ENCODE assay signal across 23 mouse cellular contexts in genomic region chr19:41109991-41110390, GRCm38 (mm10). TPM values are rescaled to one million over a fixed set of nuclear protein-coding genes. Genes with fewer than 3 reads are reported as not detected.
DNase-seq lines count a peak whose midpoint lies in the region; ATAC-seq and TF ChIP-seq lines count a peak whose summit lies in the region.
"Had no signal": no experiment of that assay in that cellular context is flagged by ENCODE, and none has a peak within 500 bp of the region (broad histone marks: within the 10 kb centered on the region; RNA-seq: fewer than 3 reads in every experiment).

No protein-coding gene starts in this region.

- no peak for TF ChIP-seq CTCF in cerebellum, adult 2 months (IDR thresholded peaks at IDR 0.05; ENCODE audit: borderline replicate concordance, insufficient read depth, low read depth, low read length)

- ATAC-seq in forebrain, embryonic 16.5 days: no peak
- ATAC-seq: CD4-positive, CD25-positive, alpha-beta regulatory T cell, adult 4 months had no signal

- no peaks in the 10 kb centered on the region for H3K9me3 ChIP-seq in forebrain, embryonic 10.5 days
- H3K9me3 ChIP-seq in forebrain, embryonic 16.5 days (ENCODE audit: control insufficient read depth, low read length): no peaks in the 10 kb centered on the region
- H3K9me3 ChIP-seq: embryonic facial prominence, embryonic 10.5 days; embryonic facial prominence, embryonic 12.5 days; forebrain, embryonic 13.5 days; G1E had no signal

- H3K4me1 ChIP-seq in cerebellum, adult 2 months (ENCODE audit: control insufficient read depth, insufficient read depth, low read length): peaks cover 10% of the 10 kb centered on the region
- peaks cover 81% of the 10 kb centered on the region for H3K4me1 ChIP-seq in forebrain, embryonic 10.5 days
- H3K4me1 ChIP-seq in forebrain, embryonic 16.5 days (replicated peaks; ENCODE audit: control insufficient read depth, insufficient read depth, low read length): peaks cover 30% of the 10 kb centered on the region

- intact Hi-C loops in left cerebral cortex, postnatal 4 days (cut with DNase I): loop anchor here (5.0 kb wide), 1 partner anchor 97 kb away; the partner anchor contains the start of gene Tll2

- H3K9ac ChIP-seq in forebrain, embryonic 16.5 days (replicated peaks; ENCODE audit: low read depth, low read length): no peak overlapping the region
- H3K9ac ChIP-seq: embryonic facial prominence, embryonic 12.5 days; forebrain, embryonic 13.5 days; forebrain, postnatal 0 days had no signal

- H3K27me3 ChIP-seq in cerebellum, adult 2 months (ENCODE audit: control insufficient read depth, insufficient read depth, low read length): peaks cover under 1% of the 10 kb centered on the region; the same call in 1 of the 2 replicates
- peaks cover 71% of the 10 kb centered on the region for H3K27me3 ChIP-seq in forebrain, embryonic 10.5 days (ENCODE audit: poor library complexity, severe bottlenecking)
- H3K27me3 ChIP-seq in forebrain, embryonic 16.5 days (replicated peaks; ENCODE audit: control insufficient read depth, insufficient read depth, low read length): no peaks in the 10 kb centered on the region
- H3K27me3 ChIP-seq: embryonic facial prominence, embryonic 12.5 days had no signal

- 4% methylated on average over 5 of the region's 5 CpGs for WGBS in cerebellum, adult 2 months
- WGBS in forebrain, embryonic 10.5 days: 47% methylated on average over 5 of the region's 5 CpGs
- 27% methylated on average over 5 of the region's 5 CpGs for WGBS in forebrain, embryonic 16.5 days

- H3K4me2 ChIP-seq in forebrain, embryonic 16.5 days (ENCODE audit: low read length): no peak overlapping the region
- H3K4me2 ChIP-seq: embryonic facial prominence, embryonic 12.5 days had no signal

- no peak overlapping the region for H3K27ac ChIP-seq in cerebellum, adult 2 months (ENCODE audit: insufficient read depth, low read length)
- H3K27ac ChIP-seq in forebrain, embryonic 10.5 days: peak overlapping the region; percentile 52
- no peak overlapping the region for H3K27ac ChIP-seq in forebrain, embryonic 16.5 days (ENCODE audit: low read length)
- H3K27ac ChIP-seq: embryonic facial prominence, embryonic 10.5 days; embryonic facial prominence, embryonic 12.5 days had no signal

- no peak overlapping the region for H3K4me3 ChIP-seq in cerebellum, adult 2 months (replicated peaks; ENCODE audit: insufficient read depth, low read depth, low read length)
- no peak overlapping the region for H3K4me3 ChIP-seq in forebrain, embryonic 10.5 days
- no peak overlapping the region for H3K4me3 ChIP-seq in forebrain, embryonic 16.5 days (replicated peaks; ENCODE audit: low read length)
- H3K4me3 ChIP-seq: embryonic facial prominence, embryonic 10.5 days; embryonic facial prominence, embryonic 12.5 days; forebrain, embryonic 13.5 days had no signal

- no peaks in the 10 kb centered on the region for H3K36me3 ChIP-seq in forebrain, embryonic 10.5 days (replicated peaks)
- no peaks in the 10 kb centered on the region for H3K36me3 ChIP-seq in forebrain, embryonic 16.5 days (ENCODE audit: control insufficient read depth, insufficient read depth)
- H3K36me3 ChIP-seq: embryonic facial prominence, embryonic 10.5 days; embryonic facial prominence, embryonic 12.5 days; G1E had no signal

- peak; percentile 29 to 42 for DNase-seq in cerebellum, adult 2 months
- DNase-seq in cerebellum, adult 9-11 months: no peak
- no peak for DNase-seq in forebrain, embryonic 10.5 days (ENCODE audit: extremely low spot score, low spot score)
- peak; percentile 37 for DNase-seq in left cerebral cortex, postnatal 4 days
- DNase-seq in left cerebral cortex, adult 8-10 months (ENCODE audit: low spot score in 2 of 2): no peak
- DNase-seq in Muller cell, postnatal 12 days (ENCODE audit: inconsistent ontology term): peak; percentile 54
- DNase-seq: B cell, adult 2 months; cerebellum, adult 11 months had no signal

- TF ChIP-seq POLR2A in cerebellum, adult 2 months (IDR thresholded peaks at IDR 0.05; ENCODE audit: borderline replicate concordance, insufficient read depth, low read length): no peak

RNA-seq across cellular contexts. Expression of gene Opalin, which starts 33.1 kb away (rescaled TPM):
- polyA plus RNA-seq in cerebellum, adult 2 months (2012; rRNA removed): 38.2 and 46.0 TPM in 2 replicates
- not detected in 2 replicates for polyA plus RNA-seq in forebrain, embryonic 10.5 days (2016; fragmentation: Nextera tagmentation; extraction: Ambion mirVana)
- polyA plus RNA-seq in forebrain, embryonic 16.5 days (2015; fragmentation: Nextera tagmentation; extraction: Ambion mirVana): not detected in 2 replicates
- not detected for total RNA-seq in left cerebral cortex, postnatal 4 days (2021)
- total RNA-seq in left cerebral cortex, adult 8-10 months (2022): 10 to 100 TPM; 16.9 to 18.5 (median 18.1) TPM
- total RNA-seq: adrenal gland, adult 2 months; adrenal gland, postnatal 10 days; adrenal gland, postnatal 25 days; adrenal gland, postnatal 4 days; CH12.LX; common myeloid progenitor, adult 5-6 weeks; forebrain, postnatal 0 days had no signal
- polyA plus RNA-seq: adrenal gland, adult 2 months; brain, embryonic 14.5 days; CD4-positive, CD25-positive, alpha-beta regulatory T cell, adult 4 months; embryonic facial prominence, embryonic 10.5 days; embryonic facial prominence, embryonic 12.5 days; embryonic facial prominence, embryonic 14.5 days; forebrain, embryonic 13.5 days; forebrain, postnatal 0 days; G1E had no signal

Comparison
In these comparisons a context has a peak if more than half of its experiments do, and no peak if none do; other contexts are left out.
1. DNase-seq: peak in cerebellum, adult 2 months (2 of 2), left cerebral cortex, postnatal 4 days (single experiment) and Muller cell, postnatal 12 days (single experiment); none in cerebellum, adult 9-11 months (single experiment), forebrain, embryonic 10.5 days (single experiment) and left cerebral cortex, adult 8-10 months (0 of 2).
2. RNA of gene Opalin, which starts 33.1 kb away (polyA plus RNA-seq): 38.2 to 46.0 TPM in cerebellum, adult 2 months; not detected in forebrain, embryonic 10.5 days and not detected in forebrain, embryonic 16.5 days; every median in the first group is over 10 times any median in the second.